Mouse (Mus musculus) forelimb bud, embryonic 11.5 days (tissue): Measurements from ENCODE around the gene Pacsin1.

Experiments
- DNase-seq: peaks from one replicate; pipeline ENCODE4 v3.0.0-alpha.2; 2012; ENCODE audit warnings: low read depth, low spot score

Gene Pacsin1

GRCm38 (mm10) chr17:27725011-27725410 lies 69.7 kb downstream of the Pacsin1 start:
- no peak for DNase-seq

GRCm38 (mm10) chr17:27725412-27725811 lies 70.1 kb downstream of the Pacsin1 start:
- no peak for DNase-seq

GRCm38 (mm10) chr17:27726527-27726926 lies 71.2 kb downstream of the Pacsin1 start:
- no peak for DNase-seq

GRCm38 (mm10) chr17:27728770-27729169 lies 73.5 kb downstream of the Pacsin1 start, which contains the start of gene Spdef:
Spdef (minus strand) TSS chr17:27728955.
- DNase-seq: no peak

- no peak for DNase-seq
These were observed 76.8 kb downstream of the Pacsin1 start for GRCm38 (mm10) chr17:27732152-27732551.

- DNase-seq: no peak
These were observed 77.4 kb downstream of the Pacsin1 start for GRCm38 (mm10) chr17:27732694-27733093.

- DNase-seq: no peak
These were observed 79.2 kb downstream of the Pacsin1 start for GRCm38 (mm10) chr17:27734344-27735073.

GRCm38 (mm10) chr17:27740961-27741360 lies 85.7 kb downstream of the Pacsin1 start:
- DNase-seq: no peak

- no peak for DNase-seq
These were observed 91.1 kb downstream of the Pacsin1 start for GRCm38 (mm10) chr17:27746446-27746845.

- no peak for DNase-seq
These were observed 92.8 kb downstream of the Pacsin1 start for GRCm38 (mm10) chr17:27748123-27748522.

GRCm38 (mm10) chr17:27750451-27750942 lies 95.2 kb downstream of the Pacsin1 start:
- no peak for DNase-seq

- DNase-seq: no peak
These were observed 96.2 kb downstream of the Pacsin1 start for GRCm38 (mm10) chr17:27751314-27752202.

- no peak for DNase-seq
These were observed 104.9 kb downstream of the Pacsin1 start for GRCm38 (mm10) chr17:27760169-27760568.
